Mouse (Mus musculus) brain, embryonic 14.5 days (tissue): ENCODE data around the gene Kcnb1.

Experiments
- CTCF ChIP-seq: fragments of 200-500 bp; IDR thresholded peaks from 2 replicates; pipeline ENCODE4 v1.5.1; 2012; ENCODE audit warnings: inconsistent platforms, mild to moderate bottlenecking, moderate library complexity, borderline replicate concordance; ENCODE audit not compliant: insufficient read depth, insufficient read length; ENCODE audit errors: extremely low read depth
- POLR2A ChIP-seq: fragments of 200-500 bp; IDR thresholded peaks from 2 replicates; pipeline ENCODE4 v1.6.1; 2012; ENCODE audit warnings: mild to moderate bottlenecking, inconsistent platforms, borderline replicate concordance; ENCODE audit not compliant: poor library complexity, insufficient read depth, insufficient read length, severe bottlenecking; ENCODE audit errors: extremely low read depth

GRCm38 (mm10) chr2:167139801-167140269 is 50.1 kb downstream of the Kcnb1 start:
- TF ChIP-seq CTCF (no peak), POLR2A (no peak)
